Mouse (Mus musculus): ENCODE data around the gene Cdh4. TPM values are rescaled to one million over a fixed set of nuclear protein-coding genes. Genes with fewer than 3 reads are reported as not detected.

Gene Cdh4
- polyA plus RNA-seq, 1 experiment from 2014 or later: 50.0 TPM

DNA sequence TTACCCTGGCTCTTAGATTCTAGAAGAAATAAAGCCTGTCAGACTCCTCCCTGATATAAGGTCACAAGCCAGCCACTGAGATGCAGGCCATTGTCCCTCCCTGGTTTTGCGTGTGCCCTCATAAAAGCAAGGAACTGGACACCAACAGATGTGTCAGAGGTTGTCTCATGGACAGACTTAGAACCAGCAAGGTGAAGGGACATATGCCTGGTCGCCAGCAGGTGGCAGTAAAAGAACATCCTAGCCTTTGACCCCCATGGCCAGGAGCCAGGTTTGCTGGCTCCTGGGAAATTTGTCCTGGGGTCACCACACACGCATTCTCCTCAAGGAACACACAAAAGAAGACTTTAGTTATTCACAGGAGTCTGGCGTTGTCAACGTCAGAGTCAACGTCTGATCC, 387.7 kb downstream of the Cdh4 start:
- ATAC-seq (ENCODE audit: low FRiP score, low read depth): no peak
- H3K36me3 ChIP-seq: no peaks in the 10 kb centered on the region
- no peak overlapping the region for H3K27ac ChIP-seq (replicated peaks)

DNA sequence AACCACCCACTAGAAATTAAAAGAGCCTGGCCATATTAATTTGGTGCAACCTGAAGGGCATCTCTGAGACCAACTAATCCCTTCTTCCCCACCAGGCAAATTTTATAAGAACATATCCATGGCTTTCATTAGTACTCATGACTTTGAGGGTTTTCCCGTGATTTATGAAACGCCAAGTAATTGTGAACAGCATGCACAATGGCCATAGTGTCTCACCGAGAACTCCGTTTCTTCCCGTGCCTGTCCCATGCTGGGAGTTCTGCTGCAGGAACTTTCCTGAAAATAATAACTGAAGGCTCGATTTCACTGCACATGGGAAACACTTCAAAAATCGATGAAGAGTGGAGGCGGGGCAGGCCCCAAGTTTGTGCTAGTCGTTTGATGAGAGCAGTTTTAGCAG, 392.7 kb downstream of the Cdh4 start:
- H3K4me1 ChIP-seq (replicated peaks): peaks cover 27% of the 10 kb centered on the region
- H3K36me3 ChIP-seq: no peaks in the 10 kb centered on the region
- WGBS: 51% methylated on average over 9 of the region's 9 CpGs
- no peak overlapping the region for H3K4me3 ChIP-seq
- no peak overlapping the region for H3K27ac ChIP-seq (replicated peaks)
- no peaks in the 10 kb centered on the region for H3K9me3 ChIP-seq
- no peaks in the 10 kb centered on the region for H3K27me3 ChIP-seq
- no peak for ATAC-seq (ENCODE audit: low FRiP score, low read depth)
- no peak overlapping the region for H3K4me2 ChIP-seq
- H3K9ac ChIP-seq: no peak overlapping the region

More for the DNA sequence above, 387.7 kb downstream of the Cdh4 start:
- Histone ChIP-seq H3K4me2 (no peak overlapping the region), H3K27me3 (no peaks in the 10 kb centered on the region; the same call in 1 of the 2 replicates), H3K4me3 (no peak overlapping the region), H3K9ac (no peak overlapping the region), H3K4me1 (replicated peaks) (peaks cover 2% of the 10 kb centered on the region), H3K9me3 (no peaks in the 10 kb centered on the region)
- WGBS: 28% methylated on average over 6 of the region's 6 CpGs

DNA sequence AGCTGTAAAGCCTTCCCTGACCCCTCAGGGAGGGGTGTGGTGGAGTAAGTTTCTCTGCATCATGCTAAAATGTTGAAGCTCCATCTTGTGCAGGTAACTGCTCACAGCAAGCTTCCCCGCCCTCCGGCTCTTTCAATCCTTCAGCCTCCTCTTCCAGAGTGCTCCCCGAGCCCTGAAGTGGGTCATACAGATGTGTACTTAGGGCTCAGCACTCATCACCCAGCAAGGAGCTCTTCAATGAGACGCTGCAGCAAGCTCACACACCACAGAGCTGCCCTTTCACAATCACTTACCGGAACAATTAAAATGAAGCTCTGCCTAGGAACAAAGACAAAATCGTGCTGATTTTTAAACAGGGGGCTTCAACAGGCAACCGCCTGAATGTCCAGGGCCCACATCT, 393.3 kb downstream of the Cdh4 start:
- Histone ChIP-seq H3K27me3 (no peaks in the 10 kb centered on the region), H3K27ac (replicated peaks) (no peak overlapping the region), H3K9me3 (no peaks in the 10 kb centered on the region), H3K4me1 (replicated peaks) (peaks cover 27% of the 10 kb centered on the region), H3K36me3 (no peaks in the 10 kb centered on the region), H3K4me3 (no peak overlapping the region), H3K9ac (no peak overlapping the region), H3K4me2 (no peak overlapping the region)
- WGBS: 45% methylated on average over 7 of the region's 7 CpGs
- no peak for ATAC-seq (ENCODE audit: low FRiP score, low read depth)

DNA sequence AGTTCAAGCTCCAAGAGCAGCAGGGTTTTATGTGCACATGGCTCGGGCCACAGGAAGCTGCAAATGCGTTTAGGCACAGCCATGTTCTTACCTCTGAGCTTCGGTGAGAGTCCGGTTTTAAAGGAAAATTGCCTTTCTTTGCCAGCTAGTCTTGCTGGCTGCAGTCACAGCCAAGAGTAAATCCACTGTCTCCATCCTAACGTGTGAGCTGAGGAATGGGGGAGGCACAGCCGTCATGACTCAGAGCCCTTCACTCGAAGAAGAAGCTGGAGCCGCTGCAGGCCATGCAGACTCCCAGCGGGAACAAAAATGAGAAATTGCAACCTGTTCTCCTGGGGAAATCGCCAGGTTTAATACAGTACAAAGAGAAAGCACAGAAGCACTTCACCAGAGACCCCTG, 395.0 kb downstream of the Cdh4 start:
- no peak overlapping the region for H3K4me3 ChIP-seq
- no peaks in the 10 kb centered on the region for H3K27me3 ChIP-seq
- no peak overlapping the region for H3K4me2 ChIP-seq
- H3K9me3 ChIP-seq: no peaks in the 10 kb centered on the region
- peak overlapping the region; percentile 31 for H3K27ac ChIP-seq (replicated peaks)
- peaks cover 28% of the 10 kb centered on the region for H3K4me1 ChIP-seq (replicated peaks)
- no peak overlapping the region for H3K9ac ChIP-seq
- 51% methylated on average over 10 of the region's 10 CpGs for WGBS
- no peaks in the 10 kb centered on the region for H3K36me3 ChIP-seq
- ATAC-seq (ENCODE audit: low FRiP score, low read depth): 0 out of 2 replicates have a peak, but pooled peaks have one; percentile 27

DNA sequence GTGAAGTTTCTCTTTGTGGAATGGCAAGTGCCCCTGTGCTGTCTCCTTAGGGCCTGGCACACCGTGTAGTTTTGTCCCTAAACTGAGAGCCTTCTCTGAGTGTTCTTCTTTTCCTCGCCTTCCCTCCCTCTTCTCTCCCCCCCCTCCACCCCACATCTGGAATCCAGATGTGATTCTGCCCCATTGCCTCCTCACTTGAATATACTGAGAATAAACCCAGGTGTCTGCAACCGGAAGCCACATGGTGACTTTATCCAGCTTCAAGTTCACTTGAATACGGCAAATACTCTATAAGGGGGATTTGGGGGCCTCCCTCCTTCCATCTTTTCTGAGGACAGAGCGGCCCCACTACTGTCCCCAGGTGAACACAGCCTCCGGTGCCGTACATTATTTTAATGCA, 395.8 kb downstream of the Cdh4 start:
- no peak overlapping the region for H3K4me3 ChIP-seq
- no peak for ATAC-seq (ENCODE audit: low FRiP score, low read depth)
- H3K27me3 ChIP-seq: no peaks in the 10 kb centered on the region
- H3K4me1 ChIP-seq (replicated peaks): peaks cover 37% of the 10 kb centered on the region
- WGBS: 69% methylated on average over 7 of the region's 7 CpGs
- no peak overlapping the region for H3K4me2 ChIP-seq
- H3K9me3 ChIP-seq: no peaks in the 10 kb centered on the region
- H3K27ac ChIP-seq (replicated peaks): no peak overlapping the region
- H3K9ac ChIP-seq: no peak overlapping the region
- no peaks in the 10 kb centered on the region for H3K36me3 ChIP-seq

DNA sequence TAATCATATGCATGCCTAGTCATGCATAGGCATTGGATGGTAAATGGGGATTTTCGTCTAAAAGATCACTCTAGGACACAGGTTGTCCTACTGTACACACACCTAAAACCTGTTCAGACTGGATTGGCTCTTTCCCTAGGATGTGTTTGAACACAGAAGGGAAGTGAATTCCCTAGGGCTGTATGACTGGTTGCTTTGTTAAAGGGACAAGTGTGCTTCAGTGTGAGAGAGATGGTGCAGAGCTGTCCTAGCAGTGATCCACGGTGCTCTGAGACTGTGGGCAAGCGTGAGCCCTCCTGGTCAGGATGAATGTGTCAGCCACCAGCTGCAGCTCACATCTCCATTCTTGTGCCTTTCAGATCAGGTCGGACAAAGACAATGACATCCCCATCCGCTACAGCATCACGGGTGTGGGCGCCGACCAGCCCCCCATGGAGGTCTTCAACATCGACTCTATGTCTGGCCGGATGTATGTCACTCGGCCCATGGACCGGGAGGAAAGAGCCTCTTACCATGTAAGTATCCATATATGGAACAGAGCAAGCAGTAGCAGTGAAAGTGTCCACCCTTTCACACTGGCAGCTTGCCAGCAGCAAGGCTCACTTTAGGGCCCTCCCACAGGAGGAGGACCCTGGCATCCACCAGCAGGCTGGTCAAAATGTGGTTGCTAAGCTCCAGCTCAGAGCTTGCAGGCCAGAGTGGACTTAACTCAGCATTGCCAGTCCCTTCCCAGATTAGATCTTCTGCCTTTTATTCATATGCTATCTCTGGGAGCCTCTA, 400.6 kb downstream of the Cdh4 start:
- no peaks in the 10 kb centered on the region for H3K9me3 ChIP-seq

DNA sequence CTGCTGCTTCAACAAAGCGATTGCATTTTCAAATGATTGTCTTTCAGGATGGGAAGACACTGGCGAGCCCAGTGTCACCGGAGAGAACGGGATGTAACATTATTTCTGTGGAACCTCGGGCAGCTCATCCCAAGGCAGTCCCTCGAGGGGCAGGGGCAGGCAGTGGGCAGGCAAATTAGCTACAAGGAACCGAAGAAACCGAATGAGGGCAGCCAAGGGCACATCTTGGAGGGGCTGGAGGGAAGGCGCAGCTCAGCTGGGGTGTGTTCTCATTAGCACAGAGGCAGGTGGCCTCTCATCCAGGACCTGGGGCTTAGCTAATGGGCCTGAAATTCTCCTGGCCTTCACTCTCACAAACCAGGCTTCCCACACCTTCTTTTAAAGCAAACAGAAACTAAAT, 407.5 kb downstream of the Cdh4 start:
- H3K36me3 ChIP-seq: no peaks in the 10 kb centered on the region
- H3K9ac ChIP-seq: no peak overlapping the region
- no peaks in the 10 kb centered on the region for H3K9me3 ChIP-seq
- H3K27ac ChIP-seq (replicated peaks): peak overlapping the region; percentile 51; the same call in 1 of the 2 replicates
- 13% methylated on average over 9 of the region's 9 CpGs for WGBS
- H3K4me1 ChIP-seq (replicated peaks): peaks cover 52% of the 10 kb centered on the region
- no peak for ATAC-seq (ENCODE audit: low FRiP score, low read depth)
- no peak overlapping the region for H3K4me3 ChIP-seq
- no peak overlapping the region for H3K4me2 ChIP-seq
- H3K27me3 ChIP-seq: no peaks in the 10 kb centered on the region

More for the DNA sequence above, 400.6 kb downstream of the Cdh4 start:
- Histone ChIP-seq H3K36me3 (no peaks in the 10 kb centered on the region), H3K4me2 (no peak overlapping the region), H3K4me1 (replicated peaks) (peaks cover 24% of the 10 kb centered on the region), H3K27ac (replicated peaks) (peak overlapping the region; percentile 12; the same call in 1 of the 2 replicates), H3K4me3 (no peak overlapping the region), H3K9ac (no peak overlapping the region), H3K27me3 (no peaks in the 10 kb centered on the region)
- 56% methylated on average over 12 of the region's 12 CpGs for WGBS
- peak; percentile 70 for ATAC-seq (ENCODE audit: low FRiP score, low read depth)

DNA sequence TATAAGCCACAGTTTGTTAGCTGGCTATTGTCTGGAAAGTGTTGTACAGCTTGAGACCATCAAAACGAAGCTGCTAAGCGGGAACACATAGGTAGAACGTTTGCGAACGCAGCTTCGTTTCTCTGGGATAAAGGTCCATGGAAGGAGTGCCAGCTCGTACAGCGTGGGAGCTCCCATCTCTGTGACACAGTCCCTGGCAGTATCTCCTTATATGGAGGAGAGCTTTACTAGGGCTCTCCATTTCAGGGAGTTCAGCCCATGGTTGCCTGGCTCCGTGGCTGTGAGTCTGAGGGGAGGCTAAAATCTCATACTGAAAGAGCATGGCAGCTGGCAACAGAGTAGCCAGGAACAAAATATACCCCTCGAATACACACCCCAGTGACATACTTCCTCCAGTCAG, 409.9 kb downstream of the Cdh4 start:
- Histone ChIP-seq H3K27ac (replicated peaks) (peak overlapping the region; percentile 74; the same call in 1 of the 2 replicates), H3K36me3 (no peaks in the 10 kb centered on the region), H3K27me3 (no peaks in the 10 kb centered on the region), H3K4me1 (replicated peaks) (peaks cover 71% of the 10 kb centered on the region), H3K9me3 (no peaks in the 10 kb centered on the region), H3K9ac (no peak overlapping the region), H3K4me2 (no peak overlapping the region), H3K4me3 (no peak overlapping the region)
- WGBS: 74% methylated on average over 10 of the region's 10 CpGs
- ATAC-seq (ENCODE audit: low FRiP score, low read depth): no peak

DNA sequence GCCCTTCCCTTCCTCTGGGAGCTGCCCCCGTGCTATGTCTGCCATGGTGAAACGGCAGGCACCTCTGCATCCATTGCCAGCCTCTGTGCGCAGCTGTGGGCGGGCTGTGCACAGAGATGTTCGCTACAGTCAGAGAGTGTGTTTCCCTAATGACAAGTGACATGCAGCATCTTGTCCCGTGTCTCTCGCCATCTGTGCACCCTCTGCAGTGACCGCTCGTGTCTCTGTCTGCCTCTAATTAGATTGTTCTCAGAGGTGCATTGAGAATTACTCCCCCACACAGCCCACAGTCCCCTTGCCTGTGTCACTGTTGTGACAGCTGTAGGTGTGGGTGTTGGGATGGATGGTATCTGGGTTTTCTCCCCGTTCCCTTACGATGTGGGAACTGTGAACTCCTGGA, 410.6 kb downstream of the Cdh4 start:
- no peaks in the 10 kb centered on the region for H3K9me3 ChIP-seq
- WGBS: 29% methylated on average over 11 of the region's 11 CpGs
- no peaks in the 10 kb centered on the region for H3K36me3 ChIP-seq
- H3K4me3 ChIP-seq: no peak overlapping the region
- ATAC-seq (ENCODE audit: low FRiP score, low read depth): no peak; the same call in 1 of the 2 replicates
- peaks cover 76% of the 10 kb centered on the region for H3K4me1 ChIP-seq (replicated peaks)
- no peak overlapping the region for H3K9ac ChIP-seq
- peak overlapping the region; percentile 74 for H3K27ac ChIP-seq (replicated peaks)
- H3K27me3 ChIP-seq: no peaks in the 10 kb centered on the region
- no peak overlapping the region for H3K4me2 ChIP-seq

DNA sequence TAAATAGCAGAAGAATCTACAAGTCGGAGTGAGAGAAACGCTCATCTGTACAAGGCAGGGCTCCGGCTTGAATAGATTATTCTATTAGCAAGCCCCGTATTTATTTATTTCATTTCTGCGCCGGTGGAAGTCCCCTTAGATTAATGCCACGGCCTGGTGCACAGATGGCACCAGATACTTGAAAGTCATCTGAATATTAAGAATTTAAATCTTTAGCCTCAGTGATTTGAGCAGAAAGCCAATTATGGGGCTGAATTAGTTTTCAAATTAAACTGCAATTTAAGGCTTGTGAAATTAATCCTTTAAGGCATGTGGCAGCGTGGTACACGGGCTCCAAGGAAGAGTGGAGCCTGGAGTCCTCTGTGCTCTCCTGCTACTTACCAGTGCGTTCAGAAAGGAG, 411.7 kb downstream of the Cdh4 start:
- peaks cover 76% of the 10 kb centered on the region for H3K4me1 ChIP-seq (replicated peaks)
- H3K27ac ChIP-seq (replicated peaks): peak overlapping the region; percentile 74
- H3K9ac ChIP-seq: no peak overlapping the region
- H3K27me3 ChIP-seq: no peaks in the 10 kb centered on the region
- ATAC-seq (ENCODE audit: low FRiP score, low read depth): peak; percentile 20; the same call in 1 of the 2 replicates
- WGBS: 29% methylated on average over 10 of the region's 10 CpGs
- no peak overlapping the region for H3K4me3 ChIP-seq
- no peak overlapping the region for H3K4me2 ChIP-seq
- no peaks in the 10 kb centered on the region for H3K36me3 ChIP-seq
- no peaks in the 10 kb centered on the region for H3K9me3 ChIP-seq

DNA sequence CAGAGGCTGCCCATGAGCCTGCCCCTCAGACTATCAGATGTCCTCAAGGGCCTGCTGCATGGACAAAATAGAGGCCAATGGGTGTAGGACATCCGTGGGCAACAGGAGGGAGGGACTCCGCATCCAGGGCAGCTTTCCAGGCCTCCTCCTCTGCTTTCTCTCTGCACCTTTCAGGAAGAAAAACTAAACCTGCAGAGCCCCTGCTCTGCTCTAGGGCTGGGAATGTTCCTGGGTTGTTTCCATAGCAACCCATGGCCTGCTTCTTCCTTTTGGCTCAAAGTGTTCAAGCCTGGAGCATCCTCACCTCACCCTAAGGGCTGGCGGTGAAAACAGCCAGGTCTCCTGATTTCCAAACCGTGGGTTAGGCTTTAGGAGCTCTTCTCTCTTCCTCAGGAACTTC, 414.9 kb downstream of the Cdh4 start:
- Histone ChIP-seq H3K4me3 (no peak overlapping the region), H3K9me3 (no peaks in the 10 kb centered on the region), H3K4me1 (replicated peaks) (peaks cover 50% of the 10 kb centered on the region), H3K4me2 (no peak overlapping the region), H3K27me3 (no peaks in the 10 kb centered on the region), H3K27ac (replicated peaks) (0 out of 2 replicates have a peak overlapping the region, but pooled peaks have one; percentile 32), H3K9ac (no peak overlapping the region), H3K36me3 (no peaks in the 10 kb centered on the region)
- WGBS: 50% methylated on average over 4 of the region's 4 CpGs
- ATAC-seq (ENCODE audit: low FRiP score, low read depth): no peak

DNA sequence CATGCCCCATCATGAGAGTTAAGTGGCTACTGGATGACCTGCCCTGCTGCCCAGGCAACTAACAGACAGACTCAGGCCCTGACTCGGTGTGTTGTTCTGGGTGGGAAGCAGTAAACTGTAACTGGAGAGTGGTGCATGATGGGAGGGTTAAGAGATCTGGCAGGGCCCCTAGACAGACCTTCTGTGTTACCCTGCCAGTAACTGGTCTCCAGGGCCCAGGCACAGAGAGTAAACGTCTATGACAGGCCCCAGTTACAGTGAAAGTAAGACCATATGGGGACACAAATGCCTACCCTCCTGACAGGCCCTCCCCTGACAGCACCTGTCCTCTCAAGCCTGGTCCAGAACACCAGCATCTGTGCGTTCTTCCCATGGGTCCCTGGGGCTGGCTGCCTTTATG, 420.4 kb downstream of the Cdh4 start:
- no peak overlapping the region for H3K4me2 ChIP-seq
- H3K9me3 ChIP-seq: no peaks in the 10 kb centered on the region
- no peak overlapping the region for H3K4me3 ChIP-seq
- no peaks in the 10 kb centered on the region for H3K36me3 ChIP-seq
- ATAC-seq (ENCODE audit: low FRiP score, low read depth): no peak
- no peaks in the 10 kb centered on the region for H3K4me1 ChIP-seq (replicated peaks)
- H3K27me3 ChIP-seq: no peaks in the 10 kb centered on the region
- no peak overlapping the region for H3K9ac ChIP-seq
- WGBS: 72% methylated on average over 3 of the region's 3 CpGs
- H3K27ac ChIP-seq (replicated peaks): no peak overlapping the region

Measured in hindbrain, embryonic 15.5 days (tissue).